Mouse (Mus musculus): ENCODE measurements around the gene Pdgfb.

Gene Pdgfb

GRCm38 (mm10) chr15:80009421-80010181, 5.2 kb downstream of the Pdgfb start:
- no peak for DNase-seq (ENCODE audit: low read depth, low spot score)

DNA sequence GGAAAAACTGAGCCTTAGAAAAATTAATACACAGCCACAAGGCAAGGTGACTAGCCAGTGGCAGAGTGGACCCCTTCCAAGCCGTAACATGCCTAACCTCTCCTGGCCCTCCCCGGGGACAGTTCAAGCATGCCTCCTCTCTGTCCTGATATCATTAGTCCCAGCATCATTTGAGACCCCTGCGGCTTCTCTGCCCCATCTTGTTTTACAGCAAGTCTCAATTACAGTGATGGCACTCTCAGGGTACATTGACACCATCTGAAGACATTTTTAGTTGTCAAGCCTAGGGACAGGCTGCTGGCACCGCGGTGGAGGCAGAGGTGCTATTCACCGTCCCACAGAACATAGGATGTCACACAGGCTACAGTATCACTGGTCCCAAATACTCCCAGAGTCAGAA, 6.3 kb downstream of the Pdgfb start:
- no peak for DNase-seq (ENCODE audit: low read depth, low spot score)

- no peak for DNase-seq (ENCODE audit: low read depth, low spot score)
These were observed 8.6 kb downstream of the Pdgfb start for GRCm38 (mm10) chr15:80006156-80006555.

- no peak for DNase-seq (ENCODE audit: low read depth, low spot score)
These were observed 9.3 kb downstream of the Pdgfb start for GRCm38 (mm10) chr15:80005436-80005835.

GRCm38 (mm10) chr15:80004644-80005340, 10.0 kb downstream of the Pdgfb start:
- no peak for DNase-seq (ENCODE audit: low read depth, low spot score)

GRCm38 (mm10) chr15:80003581-80003980, 11.2 kb downstream of the Pdgfb start:
- no peak for DNase-seq (ENCODE audit: low read depth, low spot score)

- no peak for DNase-seq (ENCODE audit: low read depth, low spot score)
These were observed 13.2 kb downstream of the Pdgfb start for GRCm38 (mm10) chr15:80001601-80002000.

GRCm38 (mm10) chr15:80000694-80001093, 14.1 kb downstream of the Pdgfb start:
- DNase-seq (ENCODE audit: low read depth, low spot score): no peak

- DNase-seq (ENCODE audit: low read depth, low spot score): no peak
These were observed 16.8 kb downstream of the Pdgfb start for GRCm38 (mm10) chr15:79997988-79998387.

DNA sequence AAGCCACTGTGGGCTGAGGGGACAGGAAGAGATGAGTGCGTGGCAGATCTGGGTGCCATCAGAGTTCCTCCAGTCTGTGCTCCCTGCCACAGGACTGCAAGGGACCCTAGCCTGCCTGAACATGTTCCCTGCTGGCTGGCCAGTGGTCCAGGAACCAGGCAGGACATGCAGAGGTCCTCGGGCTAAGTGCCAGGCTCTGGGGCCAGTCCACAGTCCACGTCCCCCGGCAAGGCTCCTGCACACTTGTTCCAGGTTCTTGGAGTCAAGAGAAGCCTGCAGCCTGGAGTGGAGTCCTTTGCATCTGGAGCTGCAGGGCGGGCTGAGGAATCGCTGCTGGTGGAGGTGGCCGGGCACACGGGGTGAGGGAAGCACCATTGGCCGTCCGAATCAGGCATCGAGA, 18.0 kb downstream of the Pdgfb start:
- no peak for DNase-seq (ENCODE audit: low read depth, low spot score)

DNA sequence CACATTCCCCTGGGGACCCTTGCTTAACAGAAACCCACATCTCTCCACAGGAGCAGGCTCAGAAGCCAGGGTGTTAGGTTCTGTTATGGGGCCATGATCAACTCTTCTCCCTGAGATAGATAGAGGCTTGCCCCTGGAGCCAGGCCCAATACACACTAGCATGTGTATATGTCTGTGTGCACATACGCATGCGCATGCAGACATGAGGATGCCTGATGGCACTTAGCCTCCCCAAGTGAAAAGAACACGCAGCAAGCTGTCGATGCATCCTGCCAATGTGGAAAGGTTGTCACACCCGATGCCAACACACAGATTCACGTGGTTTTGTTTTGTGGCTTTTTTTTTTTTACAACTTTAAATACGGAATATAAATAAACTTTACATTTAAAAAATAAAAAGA, 19.2 kb downstream of the Pdgfb start:
- DNase-seq (ENCODE audit: low read depth, low spot score): no peak

DNA sequence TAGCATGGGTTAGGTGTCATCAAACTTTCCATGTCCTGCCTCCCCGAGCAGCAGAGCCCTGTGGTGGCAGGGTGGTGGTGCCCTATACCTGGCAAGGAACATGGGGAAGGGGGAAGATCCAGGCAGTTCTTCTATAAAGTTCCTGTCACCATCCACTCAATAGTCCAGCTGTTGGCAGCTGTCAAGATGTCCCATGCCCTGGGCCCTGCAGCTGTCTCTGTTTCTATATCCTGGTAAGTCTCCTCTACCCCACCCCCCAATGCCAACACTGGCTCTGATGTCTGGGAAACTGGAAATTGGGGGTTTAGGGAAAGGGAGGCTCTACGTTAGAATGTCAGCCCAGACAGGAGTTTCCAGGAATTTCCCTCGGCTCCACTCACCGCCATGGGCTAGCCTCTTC, 20.2 kb downstream of the Pdgfb start:
- DNase-seq (ENCODE audit: low read depth, low spot score): no peak

DNA sequence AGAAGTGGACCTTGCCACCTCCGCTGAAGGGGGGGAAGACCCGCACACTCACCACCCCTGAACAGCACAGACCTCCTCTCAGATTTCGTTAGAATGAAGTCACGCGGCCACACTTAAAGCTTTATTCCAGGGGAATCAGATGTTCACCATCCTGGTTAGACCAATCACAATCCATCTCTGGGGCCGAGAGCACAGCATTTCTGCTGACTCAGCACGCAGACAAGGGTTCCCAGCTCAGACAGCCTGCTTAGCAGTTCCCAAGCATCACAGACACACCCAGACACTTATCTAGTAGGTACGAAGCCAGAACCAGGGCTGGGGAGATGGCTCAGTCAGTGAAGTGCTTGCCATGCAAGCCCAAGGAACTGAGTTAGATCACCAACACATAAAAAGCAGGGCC, 28.6 kb downstream of the Pdgfb start:
- DNase-seq (ENCODE audit: low read depth, low spot score): no peak

DNA sequence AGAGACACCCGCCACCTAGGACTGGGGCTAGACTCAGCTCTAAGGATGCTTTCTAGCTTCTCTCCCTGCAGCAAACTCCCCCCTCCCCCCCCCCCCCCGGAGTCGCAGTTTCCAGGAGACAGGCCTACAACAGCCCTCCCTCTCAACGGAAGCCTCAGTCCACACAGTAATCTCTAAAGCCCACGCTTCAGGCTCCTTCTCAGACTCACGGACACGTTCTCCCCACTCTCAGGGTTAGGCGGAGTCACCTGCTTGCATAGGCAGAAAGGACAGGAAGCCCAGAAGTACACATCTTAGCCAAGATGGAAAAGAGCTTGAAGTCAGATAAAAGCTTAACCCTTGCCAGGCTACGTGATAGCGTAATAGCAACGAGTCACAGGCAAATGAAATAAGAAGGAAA, 29.3 kb downstream of the Pdgfb start:
- DNase-seq (ENCODE audit: low read depth, low spot score): no peak

GRCm38 (mm10) chr15:79984152-79984551, 30.6 kb downstream of the Pdgfb start:
- DNase-seq (ENCODE audit: low read depth, low spot score): no peak

- DNase-seq (ENCODE audit: low read depth, low spot score): no peak
These were observed 34.1 kb downstream of the Pdgfb start for GRCm38 (mm10) chr15:79980716-79981115.

DNA sequence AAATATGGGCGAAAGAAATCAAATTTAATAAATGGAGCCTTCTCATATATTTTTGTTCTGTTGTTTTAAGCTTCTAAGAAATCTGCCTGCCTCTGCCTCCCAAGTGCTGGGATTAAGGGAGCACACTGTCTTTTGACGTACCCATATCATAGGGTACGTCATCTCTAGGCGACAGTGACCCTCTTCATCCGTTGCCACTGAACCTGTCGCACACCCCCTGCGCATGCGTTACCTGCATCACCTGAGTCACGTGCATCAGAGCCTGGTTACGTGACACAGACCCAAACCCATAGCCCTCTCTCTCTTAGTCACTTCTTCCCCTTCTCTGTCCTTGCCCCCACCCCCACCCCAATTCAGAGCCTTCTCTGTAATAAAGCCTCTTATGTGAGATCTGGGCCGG, 42.6 kb downstream of the Pdgfb start:
- DNase-seq (ENCODE audit: low read depth, low spot score): no peak

GRCm38 (mm10) chr15:79970940-79971339, 43.8 kb downstream of the Pdgfb start, which contains the start of gene Cbx7:
Gene Cbx7 (minus strand): TSS chr15:79971119.
- DNase-seq (ENCODE audit: low read depth, low spot score): no peak

DNA sequence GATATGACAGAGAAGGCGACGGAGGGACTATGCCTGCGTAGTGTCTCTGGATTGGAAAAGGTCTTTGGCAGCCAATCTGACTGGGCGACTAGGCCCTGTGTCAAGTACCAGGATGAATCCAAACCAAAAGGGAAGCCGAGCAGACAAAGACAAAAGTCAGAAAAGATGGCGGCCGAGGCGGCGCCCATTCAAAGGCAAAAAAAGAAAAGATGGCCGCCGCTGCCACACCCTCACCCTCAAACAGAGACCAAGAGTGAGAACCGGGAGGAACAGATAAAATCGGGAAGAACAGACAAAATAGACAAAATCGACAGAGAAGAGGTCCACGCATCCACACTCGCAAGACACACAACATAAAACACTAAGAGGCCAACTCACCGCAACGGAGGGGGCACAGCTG, 44.3 kb downstream of the Pdgfb start:
- no peak for DNase-seq (ENCODE audit: low read depth, low spot score)

GRCm38 (mm10) chr15:79967346-79967745, 47.4 kb downstream of the Pdgfb start:
- DNase-seq (ENCODE audit: low read depth, low spot score): no peak

DNA sequence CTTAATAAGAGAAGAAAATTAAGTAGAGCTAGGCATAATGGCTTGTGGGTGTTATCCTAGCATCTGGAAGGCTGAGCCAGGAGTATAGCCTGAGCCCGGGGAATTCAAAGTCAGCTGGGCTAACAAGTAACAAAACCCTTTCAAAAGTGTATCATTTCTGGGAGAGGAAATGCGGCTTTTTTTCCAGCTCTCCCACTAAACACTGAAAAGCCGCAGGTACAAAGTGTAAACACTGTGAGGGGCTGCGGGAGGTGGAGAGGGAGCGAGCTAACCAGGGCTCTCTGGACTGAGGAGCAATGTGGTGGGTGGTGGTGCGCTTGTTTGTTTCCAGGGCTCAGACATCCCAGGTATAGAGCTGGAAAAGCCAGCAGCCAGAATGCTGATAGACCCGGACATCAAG, 50.4 kb downstream of the Pdgfb start:
- no peak for DNase-seq (ENCODE audit: low read depth, low spot score)

- DNase-seq (ENCODE audit: low read depth, low spot score): no peak
These were observed 52.1 kb downstream of the Pdgfb start for GRCm38 (mm10) chr15:79962661-79963060.

DNA sequence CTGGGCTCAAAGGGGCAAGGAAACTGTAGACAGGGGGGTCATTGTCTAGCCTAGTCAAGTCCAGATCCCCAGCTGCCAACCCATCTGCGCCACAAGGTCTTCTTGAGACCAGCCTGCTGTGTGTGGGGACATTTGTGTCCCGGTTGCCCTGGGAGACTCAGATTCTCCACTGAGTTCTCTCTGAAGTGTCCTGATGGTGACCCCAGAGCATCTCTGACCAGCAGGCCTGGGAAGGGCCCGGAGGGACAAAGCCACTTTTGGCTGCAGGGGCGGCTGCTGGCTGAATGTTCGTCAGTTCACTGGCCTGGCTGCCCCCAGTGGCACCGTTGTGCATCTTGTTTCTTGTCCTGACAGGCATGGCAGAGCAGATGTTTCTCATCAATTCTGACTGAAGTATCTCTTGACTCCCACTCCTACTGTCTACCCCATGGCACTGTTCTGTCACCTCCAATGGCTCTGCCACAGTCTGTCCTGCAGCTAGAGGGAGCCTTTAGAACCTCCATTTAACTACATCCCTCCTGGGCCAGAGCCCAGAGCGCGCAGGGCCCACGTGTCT, 53.3 kb downstream of the Pdgfb start:
- DNase-seq (ENCODE audit: low read depth, low spot score): no peak
